Mouse (Mus musculus) embryonic facial prominence, embryonic 10.5 days (tissue): Measurements from ENCODE around the gene Ccdc30. TPM values are rescaled to one million over a fixed set of nuclear protein-coding genes. Genes with fewer than 3 reads are reported as not detected.
"Not testable (repeated sequence)": the region's sequence is repeated elsewhere in the genome, so short reads cannot be mapped to it uniquely, and the experiment has no call there.

Source experiments
- DNase-seq: peaks from one replicate; pipeline ENCODE4 v3.0.0-alpha.2; 2017; ENCODE audit warnings: low spot score
- H3K27ac ChIP-seq: fragments of 300-500 bp; sonication (generic); replicated peaks from 2 replicates; pipeline ENCODE4 v1.5.1; 2016; ENCODE audit warnings: mild to moderate bottlenecking
- H3K27me3 ChIP-seq: fragments of 300-500 bp; sonication (generic); replicated peaks from 2 replicates; pipeline ENCODE4 v1.6.1; 2016; ENCODE audit warnings: low read depth, mild to moderate bottlenecking; ENCODE audit not compliant: poor library complexity, severe bottlenecking
- H3K36me3 ChIP-seq: fragments of 300-500 bp; sonication (generic); replicated peaks from 2 replicates; pipeline ENCODE4 v1.6.1; 2016; ENCODE audit warnings: mild to moderate bottlenecking, moderate library complexity
- H3K4me1 ChIP-seq: fragments of 300-500 bp; sonication (generic); 2 replicates; pipeline ENCODE4 v1.6.1; 2016
- H3K4me3 ChIP-seq: fragments of 300-500 bp; sonication (generic); 2 replicates; pipeline ENCODE4 v1.5.1; 2016; ENCODE audit warnings: mild to moderate bottlenecking, moderate library complexity
- H3K9me3 ChIP-seq: fragments of 300-500 bp; sonication (generic); 2 replicates; pipeline ENCODE4 v1.6.1; 2016; ENCODE audit warnings: mild to moderate bottlenecking
- WGBS: fragments of 180-500 bp; shearing (Covaris S2); methylation state at CpG from one replicate; pipeline ENCODE4 v1.1.7; 2016; 5-methylcytosine and 5-hydroxymethylcytosine counted together
- polyA plus RNA-seq: library from polyadenylated mRNA; unstranded; fragments of >200 nt; fragmentation: Nextera tagmentation; extraction: Ambion mirVana; gene quantifications from 2 replicates; pipeline ENCODE4 v1.2.1, GENCODE M21; 2016

Gene Ccdc30
- polyA plus RNA-seq, 1 experiment from 2014 or later, result 6.4 TPM

DNA sequence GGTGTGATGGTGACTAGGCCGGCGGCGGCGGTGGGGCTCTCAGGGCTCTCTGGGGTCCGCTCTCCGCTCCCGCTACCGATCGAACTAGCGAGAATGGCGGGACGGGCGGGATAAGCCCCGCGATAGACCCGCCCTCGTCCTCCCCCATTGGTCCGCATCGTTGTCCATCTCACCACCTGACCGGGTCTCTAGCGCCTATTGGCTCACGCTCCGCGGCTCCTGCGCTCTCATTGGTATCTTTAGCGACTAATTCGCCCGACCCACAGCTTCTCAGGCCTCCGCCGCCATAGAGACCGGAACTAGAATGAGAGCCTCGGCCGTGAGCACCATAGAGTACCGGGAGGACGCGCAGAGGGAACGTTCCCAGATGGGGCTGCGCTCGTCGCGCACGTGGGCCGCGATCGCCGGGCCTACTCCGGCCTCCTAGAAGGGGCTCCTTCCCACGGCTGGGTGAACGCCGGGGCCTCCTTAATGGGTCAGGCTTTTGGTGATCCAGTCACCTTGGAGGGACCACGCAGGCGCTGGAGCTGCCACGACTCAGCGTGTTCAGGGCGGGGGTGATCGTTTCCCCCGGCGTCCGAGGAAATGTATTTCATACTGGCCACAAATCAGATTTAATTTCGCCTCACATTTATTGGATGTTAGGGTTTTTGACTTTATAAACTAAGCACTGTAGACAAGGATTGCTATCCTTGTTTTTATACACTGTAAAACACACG is 120.7 kb downstream of the Ccdc30 start, which contains the start of gene Ybx1:
Ybx1 (minus strand) TSS at position 190 of the 719 bp plus-strand sequence.
- no peaks in the 10 kb centered on the region for H3K9me3 ChIP-seq
- H3K4me1 ChIP-seq, result peaks cover 27% of the 10 kb centered on the region
- peak within 1 kb of the TSS; percentile 98 for H3K27ac ChIP-seq
- H3K4me3 ChIP-seq, result peak within 1 kb of the TSS; percentile 82
- peak; percentile 99 for DNase-seq
- no peaks in the 10 kb centered on the region for H3K27me3 ChIP-seq
- H3K36me3 ChIP-seq, result peaks cover 33% of the 10 kb centered on the region
- WGBS, result under 1% methylated on average over 61 of the region's 61 CpGs

GRCm38 (mm10) chr4:119293574-119294258 is 121.6 kb downstream of the Ccdc30 start:
- peak overlapping the region; percentile 82 for H3K4me3 ChIP-seq
- under 1% methylated on average over 78 of the region's 80 CpGs for WGBS
- DNase-seq, result peak; percentile 72
- peak overlapping the region; percentile 98 for H3K27ac ChIP-seq
- H3K36me3 ChIP-seq, result peaks cover 39% of the 10 kb centered on the region
- peaks cover 27% of the 10 kb centered on the region for H3K4me1 ChIP-seq
- H3K9me3 ChIP-seq, result no peaks in the 10 kb centered on the region
- no peaks in the 10 kb centered on the region for H3K27me3 ChIP-seq

- WGBS, result 3% methylated on average over 24 of the region's 24 CpGs
- no peaks in the 10 kb centered on the region for H3K9me3 ChIP-seq
These were observed 122.3 kb downstream of the Ccdc30 start for GRCm38 (mm10) chr4:119292771-119293573.

GRCm38 (mm10) chr4:119291921-119292320 is 123.4 kb downstream of the Ccdc30 start:
- Histone ChIP-seq H3K27me3 (no peaks in the 10 kb centered on the region), H3K9me3 (no peaks in the 10 kb centered on the region), H3K4me3 (peak overlapping the region; percentile 82), H3K36me3 (peaks cover 57% of the 10 kb centered on the region), H3K4me1 (peaks cover 27% of the 10 kb centered on the region), H3K27ac (no peak overlapping the region)
- WGBS, result 93% methylated on average over 1 of the region's 1 CpGs
- DNase-seq, result no peak

More at GRCm38 (mm10) chr4:119292771-119293573, 122.3 kb downstream of the Ccdc30 start:
- peak overlapping the region; percentile 98 for H3K27ac ChIP-seq
- DNase-seq, result peak; percentile 56
- H3K4me3 ChIP-seq, result peak overlapping the region; percentile 82
- H3K36me3 ChIP-seq, result peaks cover 47% of the 10 kb centered on the region
- no peaks in the 10 kb centered on the region for H3K27me3 ChIP-seq
- H3K4me1 ChIP-seq, result peaks cover 27% of the 10 kb centered on the region

- no peaks in the 10 kb centered on the region for H3K27me3 ChIP-seq
- WGBS, result 90% methylated on average over 2 of the region's 2 CpGs
- no peak overlapping the region for H3K4me3 ChIP-seq
- no peak for DNase-seq
- no peaks in the 10 kb centered on the region; the same call in 1 of the 2 replicates for H3K4me1 ChIP-seq
- H3K36me3 ChIP-seq, result peaks cover 96% of the 10 kb centered on the region
- no peak overlapping the region for H3K27ac ChIP-seq
- H3K9me3 ChIP-seq, result no peaks in the 10 kb centered on the region
These were observed 130.0 kb downstream of the Ccdc30 start for GRCm38 (mm10) chr4:119285336-119285735.

- no peak overlapping the region for H3K4me3 ChIP-seq
- DNase-seq, result no peak
- no peaks in the 10 kb centered on the region for H3K27me3 ChIP-seq
- no peak overlapping the region for H3K27ac ChIP-seq
- H3K9me3 ChIP-seq, result no peaks in the 10 kb centered on the region
- H3K4me1 ChIP-seq, result no peaks in the 10 kb centered on the region; the same call in 1 of the 2 replicates
- WGBS, result 91% methylated on average over 1 of the region's 1 CpGs
- peaks cover 96% of the 10 kb centered on the region for H3K36me3 ChIP-seq
These were observed 130.5 kb downstream of the Ccdc30 start for GRCm38 (mm10) chr4:119284861-119285260.

DNA sequence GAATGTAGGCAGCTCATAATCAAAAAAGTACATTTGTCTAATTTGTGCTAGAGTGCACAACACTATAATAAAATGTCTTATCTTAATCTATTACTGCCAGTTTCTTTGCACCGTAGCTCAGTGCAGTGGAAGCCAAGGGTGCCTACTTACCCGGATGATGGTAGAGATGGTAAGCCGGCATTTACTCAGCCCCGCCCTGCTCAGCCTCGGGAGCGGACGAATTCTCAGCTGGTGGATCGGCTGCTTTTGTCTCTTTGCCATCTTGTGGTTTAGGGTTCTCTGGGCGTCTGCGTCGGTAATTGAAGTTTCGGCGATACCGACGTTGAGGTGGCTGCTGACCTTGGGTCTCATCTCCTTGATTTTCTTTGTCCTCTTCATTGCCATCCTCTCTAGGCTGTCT is 136.5 kb downstream of the Ccdc30 start:
- H3K27me3 ChIP-seq, H3K9me3 ChIP-seq, H3K4me3 ChIP-seq, H3K27ac ChIP-seq, DNase-seq, H3K4me1 ChIP-seq: not testable (repeated sequence)
- peaks cover 97% of the 10 kb centered on the region for H3K36me3 ChIP-seq
- 91% methylated on average over 15 of the region's 15 CpGs for WGBS

GRCm38 (mm10) chr4:119275726-119276125 is 139.6 kb downstream of the Ccdc30 start:
- no peaks in the 10 kb centered on the region for H3K27me3 ChIP-seq
- H3K9me3 ChIP-seq, result no peaks in the 10 kb centered on the region
- H3K4me3 ChIP-seq, result no peak overlapping the region
- no peaks in the 10 kb centered on the region for H3K4me1 ChIP-seq
- 63% methylated on average over 2 of the region's 2 CpGs for WGBS
- no peak overlapping the region for H3K27ac ChIP-seq
- DNase-seq, result no peak
- peaks cover 97% of the 10 kb centered on the region for H3K36me3 ChIP-seq

GRCm38 (mm10) chr4:119275226-119275625 is 140.1 kb downstream of the Ccdc30 start:
- Histone ChIP-seq H3K27me3 (no peaks in the 10 kb centered on the region), H3K9me3 (no peaks in the 10 kb centered on the region), H3K4me1 (no peaks in the 10 kb centered on the region), H3K27ac (no peak overlapping the region), H3K4me3 (no peak overlapping the region), H3K36me3 (peaks cover 98% of the 10 kb centered on the region)
- DNase-seq, result no peak
- 81% methylated on average over 2 of the region's 2 CpGs for WGBS

DNA sequence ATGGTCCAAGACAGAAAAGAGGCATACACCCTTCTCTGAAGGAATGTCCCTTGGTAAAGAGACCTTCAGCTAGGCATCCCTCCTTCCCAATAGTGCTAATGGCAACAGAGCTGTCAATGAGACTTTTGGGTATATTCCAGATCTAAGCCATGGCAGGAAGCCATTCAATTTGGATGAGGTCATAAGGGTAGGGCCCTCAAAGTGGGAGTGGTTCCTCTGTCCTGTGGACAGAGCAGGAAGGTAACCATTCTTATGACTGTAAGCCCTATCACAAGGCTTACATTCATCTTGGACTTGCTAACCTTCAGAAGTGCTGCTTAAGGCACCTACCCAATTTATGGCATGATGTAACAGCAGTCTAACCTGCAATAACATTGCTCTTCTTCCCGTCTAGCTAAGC is 140.7 kb downstream of the Ccdc30 start:
- H3K4me1 ChIP-seq, result no peaks in the 10 kb centered on the region
- peaks cover 98% of the 10 kb centered on the region for H3K36me3 ChIP-seq

More for the DNA sequence above, 140.7 kb downstream of the Ccdc30 start:
- Histone ChIP-seq H3K4me3 (no peak overlapping the region), H3K27ac (no peak overlapping the region), H3K9me3 (no peaks in the 10 kb centered on the region), H3K27me3 (no peaks in the 10 kb centered on the region)
- DNase-seq, result no peak
- WGBS, result 75% methylated on average over 1 of the region's 1 CpGs
